Mouse (Mus musculus) testis, adult 2 months (tissue): ENCODE data around the gene Adgrf4.

Experiments
- CTCF ChIP-seq: fragments of 200-500 bp; IDR thresholded peaks from 2 replicates; pipeline ENCODE4 v1.5.1; 2012; ENCODE audit warnings: low read depth, mild to moderate bottlenecking, inconsistent platforms, low read length, moderate library complexity; ENCODE audit not compliant: control insufficient read depth, insufficient read depth, insufficient replicate concordance
- POLR2A ChIP-seq: fragments of 200-500 bp; IDR thresholded peaks from 2 replicates; pipeline ENCODE4 v1.6.1; 2012; ENCODE audit warnings: low read depth, mild to moderate bottlenecking, inconsistent platforms, low read length, moderate library complexity; ENCODE audit not compliant: control insufficient read depth

- TF ChIP-seq CTCF (no peak), POLR2A (no peak)
Measured at GRCm38 (mm10) chr17:42690531-42690930, 1.6 kb downstream of the Adgrf4 start.
